Mouse (Mus musculus) CD4-positive, CD25-positive, alpha-beta regulatory T cell, adult 4 months (primary cell): Measurements from ENCODE around the gene Asb2. TPM values are rescaled to one million over a fixed set of nuclear protein-coding genes. Genes with fewer than 3 reads are reported as not detected.
A peak's percentile ranks its signal among the peaks of the same experiment; 100 is the strongest.

Experiments
- ATAC-seq: one replicate; pipeline ENCODE4 v1.8.0; 2017
- polyA plus RNA-seq, 2 experiments: library from polyadenylated mRNA; unstranded; fragments of 100-300 nt; shearing (Covaris generic); gene quantifications; one replicate each; pipeline ENCODE4 v1.2.1; 2017

Asb2 gene
- polyA plus RNA-seq, 2 experiments from 2014 or later: 25.2 to 31.4 TPM

GRCm38 (mm10) chr12:103360812-103361211 is 5.0 kb upstream of the Asb2 start:
- ATAC-seq: no peak

- ATAC-seq: no peak
Measured at GRCm38 (mm10) chr12:103358951-103359801, 3.4 kb upstream of the Asb2 start.

GRCm38 (mm10) chr12:103358216-103358615 is 2.4 kb upstream of the Asb2 start:
- no peak for ATAC-seq

GRCm38 (mm10) chr12:103356415-103356748 is 581 bp upstream of the Asb2 start:
- no peak for ATAC-seq

- ATAC-seq: no peak
Measured at GRCm38 (mm10) chr12:103353538-103353937, 2.3 kb downstream of the Asb2 start.

- no peak for ATAC-seq
Measured at GRCm38 (mm10) chr12:103352735-103353134, 3.1 kb downstream of the Asb2 start.

- ATAC-seq: peak; percentile 70
Measured at GRCm38 (mm10) chr12:103348506-103348905, 7.3 kb downstream of the Asb2 start.

GRCm38 (mm10) chr12:103347406-103347805 is 8.4 kb downstream of the Asb2 start:
- ATAC-seq: no peak

GRCm38 (mm10) chr12:103346945-103347344 is 8.9 kb downstream of the Asb2 start:
- ATAC-seq: peak; percentile 64

- no peak for ATAC-seq
Measured at GRCm38 (mm10) chr12:103344934-103345333, 10.9 kb downstream of the Asb2 start.

GRCm38 (mm10) chr12:103343456-103343855 is 12.3 kb downstream of the Asb2 start:
- peak; percentile 44 for ATAC-seq

- peak; percentile 94 for ATAC-seq
Measured at GRCm38 (mm10) chr12:103341212-103341611, 14.6 kb downstream of the Asb2 start.

GRCm38 (mm10) chr12:103338162-103338798 is 17.5 kb downstream of the Asb2 start:
- no peak for ATAC-seq

GRCm38 (mm10) chr12:103336766-103337165 is 19.0 kb downstream of the Asb2 start:
- ATAC-seq: no peak

GRCm38 (mm10) chr12:103333426-103333825 is 22.4 kb downstream of the Asb2 start:
- ATAC-seq: peak; percentile 9

- peak; percentile 37 for ATAC-seq
Measured at GRCm38 (mm10) chr12:103332879-103333278, 22.9 kb downstream of the Asb2 start.

GRCm38 (mm10) chr12:103331491-103331890 is 24.3 kb downstream of the Asb2 start:
- peak; percentile 94 for ATAC-seq

- no peak for ATAC-seq
Measured at GRCm38 (mm10) chr12:103328448-103329191, 27.2 kb downstream of the Asb2 start.

- no peak for ATAC-seq
Measured at GRCm38 (mm10) chr12:103327107-103327506, 28.7 kb downstream of the Asb2 start.

- ATAC-seq: no peak
Measured at GRCm38 (mm10) chr12:103326569-103326968, 29.2 kb downstream of the Asb2 start.

GRCm38 (mm10) chr12:103325156-103325857 is 30.5 kb downstream of the Asb2 start:
- peak; percentile 98 for ATAC-seq

GRCm38 (mm10) chr12:103322801-103323200 is 33.0 kb downstream of the Asb2 start:
- peak; percentile 32 for ATAC-seq
